Mouse (Mus musculus): ENCODE measurements around the gene Gm49486.
A peak's percentile ranks its signal among the peaks of the same experiment; 100 is the strongest.

Gm49486 gene

GRCm38 (mm10) chr15:79229058-79229821 lies at the start of gene Gm49486, which contains the start of gene Pick1:
TSS of gene Gm49486 (plus strand) at chr15:79229391.
TSS of gene Pick1 (plus strand) at chr15:79229173.
- DNase-seq (ENCODE audit: extremely low read depth, low read depth, low spot score) = no peak

GRCm38 (mm10) chr15:79185213-79185612 lies 44.0 kb upstream of the Gm49486 start:
- DNase-seq (ENCODE audit: extremely low read depth, low read depth, low spot score) = no peak

GRCm38 (mm10) chr15:79187819-79188218 lies 41.4 kb upstream of the Gm49486 start:
- no peak for DNase-seq (ENCODE audit: extremely low read depth, low read depth, low spot score)

GRCm38 (mm10) chr15:79191426-79191825 lies 37.8 kb upstream of the Gm49486 start:
- DNase-seq (ENCODE audit: extremely low read depth, low read depth, low spot score) = no peak

- no peak for DNase-seq (ENCODE audit: extremely low read depth, low read depth, low spot score)
Observed at GRCm38 (mm10) chr15:79192450-79192849, 36.7 kb upstream of the Gm49486 start.

GRCm38 (mm10) chr15:79192885-79193845 lies 36.0 kb upstream of the Gm49486 start:
- peak; percentile 40 for DNase-seq (ENCODE audit: extremely low read depth, low read depth, low spot score)

GRCm38 (mm10) chr15:79194048-79194447 lies 35.1 kb upstream of the Gm49486 start:
- DNase-seq (ENCODE audit: extremely low read depth, low read depth, low spot score) = no peak

- DNase-seq (ENCODE audit: extremely low read depth, low read depth, low spot score) = no peak
Observed at GRCm38 (mm10) chr15:79194946-79195345, 34.2 kb upstream of the Gm49486 start.

GRCm38 (mm10) chr15:79195492-79195891 lies 33.7 kb upstream of the Gm49486 start:
- peak; percentile 36 for DNase-seq (ENCODE audit: extremely low read depth, low read depth, low spot score)

GRCm38 (mm10) chr15:79199390-79199976 lies 29.7 kb upstream of the Gm49486 start:
- DNase-seq (ENCODE audit: extremely low read depth, low read depth, low spot score) = no peak

GRCm38 (mm10) chr15:79201491-79202150 lies 27.6 kb upstream of the Gm49486 start:
- no peak for DNase-seq (ENCODE audit: extremely low read depth, low read depth, low spot score)

- no peak for DNase-seq (ENCODE audit: extremely low read depth, low read depth, low spot score)
Observed at GRCm38 (mm10) chr15:79202575-79202974, 26.6 kb upstream of the Gm49486 start.

- no peak for DNase-seq (ENCODE audit: extremely low read depth, low read depth, low spot score)
Observed at GRCm38 (mm10) chr15:79208211-79208610, 21.0 kb upstream of the Gm49486 start.

GRCm38 (mm10) chr15:79208758-79209439 lies 20.3 kb upstream of the Gm49486 start:
- no peak for DNase-seq (ENCODE audit: extremely low read depth, low read depth, low spot score)

GRCm38 (mm10) chr15:79210357-79210756 lies 18.8 kb upstream of the Gm49486 start:
- no peak for DNase-seq (ENCODE audit: extremely low read depth, low read depth, low spot score)

- no peak for DNase-seq (ENCODE audit: extremely low read depth, low read depth, low spot score)
Observed at GRCm38 (mm10) chr15:79212750-79213446, 16.3 kb upstream of the Gm49486 start.

GRCm38 (mm10) chr15:79213591-79213990 lies 15.6 kb upstream of the Gm49486 start:
- no peak for DNase-seq (ENCODE audit: extremely low read depth, low read depth, low spot score)

- no peak for DNase-seq (ENCODE audit: extremely low read depth, low read depth, low spot score)
Observed at GRCm38 (mm10) chr15:79216191-79216590, 13.0 kb upstream of the Gm49486 start.

GRCm38 (mm10) chr15:79219572-79219971 lies 9.6 kb upstream of the Gm49486 start:
- no peak for DNase-seq (ENCODE audit: extremely low read depth, low read depth, low spot score)

- DNase-seq (ENCODE audit: extremely low read depth, low read depth, low spot score) = no peak
Observed at GRCm38 (mm10) chr15:79223641-79224040, 5.5 kb upstream of the Gm49486 start.

Data from fat pad, adult 2 months (tissue).